1 mouse cellular context compared by ENCODE assay signal in genomic region chr1:63539884-63540613, GRCm38 (mm10).
TF ChIP-seq lines count a peak whose summit lies in the region.

No protein-coding gene starts in this region.

TF ChIP-seq in CH12.LX, 34 proteins besides CTCF, POLR2A, EP300 and RAD21:
- TF ChIP-seq JUND (conservative IDR thresholded peaks at IDR 0.05; ENCODE audit: low read depth, low read length) (no peak), HCFC1 (IDR thresholded peaks at IDR 0.05; ENCODE audit: low read depth, low read length) (no peak), TBP (conservative IDR thresholded peaks at IDR 0.05; ENCODE audit: low read depth, low read length) (no peak), CHD2 (IDR thresholded peaks at IDR 0.05; ENCODE audit: low read length) (0 out of 2 replicates have a peak, but pooled peaks have one; percentile 20)
